Mouse (Mus musculus) liver, embryonic 13.5 days (tissue): Measurements from ENCODE around the gene Pgap3. TPM values are rescaled to one million over a fixed set of nuclear protein-coding genes. Genes with fewer than 3 reads are reported as not detected.

Experiments
- ATAC-seq: fragments of 200-750 bp; cut with Nextera tagmentation; 2 replicates; pipeline ENCODE4 v1.8.0; 2017; ENCODE audit warnings: low read depth, mild to moderate bottlenecking, moderate number of reproducible peaks, moderate library complexity
- DNase-seq: peaks from one replicate; pipeline ENCODE4 v3.0.0; 2022
- H3K27ac ChIP-seq: fragments of 300-500 bp; sonication (generic); 2 replicates; pipeline ENCODE4 v1.5.1; 2015; ENCODE audit warnings: moderate library complexity, mild to moderate bottlenecking, inconsistent platforms
- H3K27me3 ChIP-seq: fragments of 300-500 bp; sonication (generic); 2 replicates; pipeline ENCODE4 v1.6.1; 2015; ENCODE audit warnings: mild to moderate bottlenecking, inconsistent platforms
- H3K36me3 ChIP-seq: fragments of 300-500 bp; sonication (generic); 2 replicates; pipeline ENCODE4 v1.6.1; 2015; ENCODE audit warnings: mild to moderate bottlenecking, inconsistent platforms
- H3K4me1 ChIP-seq: fragments of 300-500 bp; sonication (generic); replicated peaks from 2 replicates; pipeline ENCODE4 v1.6.1; 2015; ENCODE audit warnings: inconsistent platforms
- H3K4me2 ChIP-seq: fragments of 300-500 bp; sonication (generic); 2 replicates; pipeline ENCODE4 v1.6.1; 2015; ENCODE audit warnings: inconsistent platforms, mild to moderate bottlenecking, moderate library complexity
- H3K4me3 ChIP-seq: fragments of 300-500 bp; sonication (generic); replicated peaks from 2 replicates; pipeline ENCODE4 v1.5.1; 2015; ENCODE audit warnings: mild to moderate bottlenecking, inconsistent platforms
- H3K9ac ChIP-seq: fragments of 300-500 bp; sonication (generic); 2 replicates; pipeline ENCODE4 v1.6.1; 2015; ENCODE audit warnings: mild to moderate bottlenecking, inconsistent platforms
- H3K9me3 ChIP-seq: fragments of 300-500 bp; sonication (generic); replicated peaks from 2 replicates; pipeline ENCODE4 v1.6.1; 2016; ENCODE audit warnings: inconsistent platforms
- WGBS: fragments of 180-500 bp; shearing (Covaris S2); methylation state at CpG from one replicate; pipeline ENCODE4 v1.1.7; 2015; ENCODE audit not compliant: insufficient replicate concordance; 5-methylcytosine and 5-hydroxymethylcytosine counted together
- polyA plus RNA-seq: library from polyadenylated mRNA; unstranded; fragments of >200 nt; fragmentation: Nextera tagmentation; extraction: Ambion mirVana; gene quantifications from 2 replicates; pipeline ENCODE4 v1.2.1, GENCODE M21; 2015

Pgap3 gene
- polyA plus RNA-seq = 3.1 and 3.8 TPM in 2 replicates

GRCm38 (mm10) chr11:98400161-98400726 lies at the start of gene Pgap3:
Pgap3 (minus strand) TSS chr11:98400490.
- Histone ChIP-seq H3K9ac (peak within 1 kb of the TSS; percentile 79), H3K27me3 (peaks cover 9% of the 10 kb centered on the region; the same call in 1 of the 2 replicates), H3K4me1 (peaks cover 21% of the 10 kb centered on the region), H3K4me3 (peak within 1 kb of the TSS; percentile 84), H3K9me3 (no peaks in the 10 kb centered on the region), H3K36me3 (0 out of 2 replicates have a peak, but pooled peaks cover 2% of the 10 kb centered on the region), H3K27ac (peak within 1 kb of the TSS; percentile 90), H3K4me2 (peak within 1 kb of the TSS; percentile 79)
- under 1% methylated on average over 40 of the region's 40 CpGs for WGBS
- DNase-seq = peak; percentile 75
- ATAC-seq = peak; percentile 80

GRCm38 (mm10) chr11:98449419-98449818 lies 49.1 kb upstream of the Pgap3 start:
- Histone ChIP-seq H3K4me3 (peak overlapping the region; percentile 45), H3K9me3 (no peaks in the 10 kb centered on the region), H3K4me1 (peaks cover 7% of the 10 kb centered on the region; the same call in 1 of the 2 replicates), H3K4me2 (peak overlapping the region; percentile 53), H3K27ac (no peak overlapping the region), H3K9ac (no peak overlapping the region), H3K36me3 (peaks cover 20% of the 10 kb centered on the region), H3K27me3 (peaks cover 75% of the 10 kb centered on the region)
- DNase-seq = no peak
- 51% methylated on average over 3 of the region's 3 CpGs for WGBS
- no peak for ATAC-seq

- peak overlapping the region; percentile 53 for H3K4me2 ChIP-seq
- H3K4me1 ChIP-seq = peaks cover 7% of the 10 kb centered on the region; the same call in 1 of the 2 replicates
- 38% methylated on average over 12 of the region's 13 CpGs for WGBS
- peak overlapping the region; percentile 81 for H3K27ac ChIP-seq
- ATAC-seq (peak; percentile 31; the same call in 1 of the 2 replicates), DNase-seq (no peak)
- H3K9ac ChIP-seq = no peak overlapping the region; the same call in 1 of the 2 replicates
- H3K36me3 ChIP-seq = peaks cover 14% of the 10 kb centered on the region
- no peaks in the 10 kb centered on the region for H3K9me3 ChIP-seq
- H3K4me3 ChIP-seq = peak overlapping the region; percentile 51
- peaks cover 73% of the 10 kb centered on the region for H3K27me3 ChIP-seq
These were observed 48.0 kb upstream of the Pgap3 start for GRCm38 (mm10) chr11:98448191-98448790.

- DNase-seq (no peak), ATAC-seq (no peak)
- H3K27ac ChIP-seq = peak overlapping the region; percentile 81
- WGBS = 16% methylated on average over 7 of the region's 7 CpGs
- H3K4me2 ChIP-seq = peak overlapping the region; percentile 17; the same call in 1 of the 2 replicates
- peaks cover 7% of the 10 kb centered on the region; the same call in 1 of the 2 replicates for H3K4me1 ChIP-seq
- peak overlapping the region; percentile 51 for H3K4me3 ChIP-seq
- H3K27me3 ChIP-seq = peaks cover 68% of the 10 kb centered on the region
- H3K36me3 ChIP-seq = peaks cover 6% of the 10 kb centered on the region; the same call in 1 of the 2 replicates
- H3K9me3 ChIP-seq = no peaks in the 10 kb centered on the region
- peak overlapping the region; percentile 60 for H3K9ac ChIP-seq
These were observed 47.2 kb upstream of the Pgap3 start for GRCm38 (mm10) chr11:98447475-98447834.

GRCm38 (mm10) chr11:98446562-98447474 lies 46.5 kb upstream of the Pgap3 start:
- Histone ChIP-seq H3K27ac (peak overlapping the region; percentile 81), H3K9ac (peak overlapping the region; percentile 60), H3K9me3 (no peaks in the 10 kb centered on the region), H3K4me2 (peak overlapping the region; percentile 17; the same call in 1 of the 2 replicates), H3K4me1 (peaks cover 7% of the 10 kb centered on the region; the same call in 1 of the 2 replicates), H3K4me3 (peak overlapping the region; percentile 51), H3K36me3 (peaks cover 1% of the 10 kb centered on the region; the same call in 1 of the 2 replicates), H3K27me3 (peaks cover 62% of the 10 kb centered on the region)
- ATAC-seq (peak; percentile 66), DNase-seq (no peak)
- WGBS = 6% methylated on average over 33 of the region's 33 CpGs

GRCm38 (mm10) chr11:98446213-98446561 lies 45.9 kb upstream of the Pgap3 start, which contains the start of gene Grb7:
Grb7 (plus strand) TSS chr11:98446394.
- peaks cover 7% of the 10 kb centered on the region; the same call in 1 of the 2 replicates for H3K4me1 ChIP-seq
- H3K4me2 ChIP-seq = peak within 1 kb of the TSS; percentile 13; the same call in 1 of the 2 replicates
- peak; percentile 22 for ATAC-seq
- H3K9ac ChIP-seq = peak within 1 kb of the TSS; percentile 60
- no peak for DNase-seq
- H3K27me3 ChIP-seq = peaks cover 58% of the 10 kb centered on the region
- no peaks in the 10 kb centered on the region for H3K36me3 ChIP-seq
- WGBS = 12% methylated on average over 5 of the region's 5 CpGs
- H3K4me3 ChIP-seq = peak within 1 kb of the TSS; percentile 51
- H3K27ac ChIP-seq = peak within 1 kb of the TSS; percentile 81
- H3K9me3 ChIP-seq = no peaks in the 10 kb centered on the region

- peak overlapping the region; percentile 68 for H3K27ac ChIP-seq
- WGBS = 36% methylated on average over 4 of the region's 4 CpGs
- peaks cover 7% of the 10 kb centered on the region; the same call in 1 of the 2 replicates for H3K4me1 ChIP-seq
- peaks cover 55% of the 10 kb centered on the region for H3K27me3 ChIP-seq
- H3K9ac ChIP-seq = no peak overlapping the region
- H3K9me3 ChIP-seq = no peaks in the 10 kb centered on the region
- H3K4me2 ChIP-seq = 0 out of 2 replicates have a peak overlapping the region, but pooled peaks have one; percentile 13
- ATAC-seq = no peak
- no peak overlapping the region for H3K4me3 ChIP-seq
- no peak for DNase-seq
- H3K36me3 ChIP-seq = no peaks in the 10 kb centered on the region
These were observed 45.4 kb upstream of the Pgap3 start for GRCm38 (mm10) chr11:98445679-98446078.

- Histone ChIP-seq H3K4me2 (no peak overlapping the region), H3K4me3 (no peak overlapping the region), H3K9me3 (no peaks in the 10 kb centered on the region), H3K36me3 (no peaks in the 10 kb centered on the region), H3K9ac (no peak overlapping the region), H3K27ac (peak overlapping the region; percentile 68), H3K27me3 (peaks cover 51% of the 10 kb centered on the region), H3K4me1 (peaks cover 7% of the 10 kb centered on the region; the same call in 1 of the 2 replicates)
- 5% methylated on average over 1 of the region's 1 CpGs for WGBS
- ATAC-seq (no peak), DNase-seq (no peak)
These were observed 44.9 kb upstream of the Pgap3 start for GRCm38 (mm10) chr11:98445238-98445637.

GRCm38 (mm10) chr11:98443688-98444087 lies 43.4 kb upstream of the Pgap3 start:
- ATAC-seq = no peak
- no peaks in the 10 kb centered on the region for H3K9me3 ChIP-seq
- H3K27ac ChIP-seq = no peak overlapping the region
- H3K4me1 ChIP-seq = 0 out of 2 replicates have a peak, but pooled peaks cover 4% of the 10 kb centered on the region
- no peaks in the 10 kb centered on the region for H3K36me3 ChIP-seq
- no peak overlapping the region for H3K4me3 ChIP-seq
- DNase-seq = no peak
- peaks cover 38% of the 10 kb centered on the region for H3K27me3 ChIP-seq
- 58% methylated on average over 1 of the region's 1 CpGs for WGBS
- H3K4me2 ChIP-seq = no peak overlapping the region
- no peak overlapping the region for H3K9ac ChIP-seq

- Histone ChIP-seq H3K27me3 (no peaks in the 10 kb centered on the region), H3K4me2 (peak within 1 kb of the TSS; percentile 88), H3K9me3 (no peaks in the 10 kb centered on the region), H3K4me3 (peak within 1 kb of the TSS; percentile 78), H3K9ac (peak within 1 kb of the TSS; percentile 69), H3K27ac (peak within 1 kb of the TSS; percentile 72), H3K4me1 (peaks cover 15% of the 10 kb centered on the region), H3K36me3 (0 out of 2 replicates have a peak, but pooled peaks cover 5% of the 10 kb centered on the region)
- ATAC-seq (peak; percentile 83), DNase-seq (peak; percentile 89)
- WGBS = 2% methylated on average over 43 of the region's 43 CpGs
These were observed 38.3 kb upstream of the Pgap3 start, which contains the start of gene Mien1 for GRCm38 (mm10) chr11:98438331-98439158. Mien1 (minus strand) TSS chr11:98438991.
